Mouse (Mus musculus) limb, embryonic 10.5 days (tissue): Measurements from ENCODE around the gene Hmox2. TPM values are rescaled to one million over a fixed set of nuclear protein-coding genes. Genes with fewer than 3 reads are reported as not detected.
"Not testable (repeated sequence)": the region's sequence is repeated elsewhere in the genome, so short reads cannot be mapped to it uniquely, and the experiment has no call there.

Experiments
- DNase-seq: peaks from one replicate; pipeline ENCODE4 v3.0.0-alpha.2; 2017; ENCODE audit warnings: low spot score
- H3K27ac ChIP-seq: fragments of 300-500 bp; sonication (generic); 2 replicates; pipeline ENCODE4 v1.5.1; 2016; ENCODE audit warnings: mild to moderate bottlenecking
- H3K27me3 ChIP-seq: fragments of 300-500 bp; sonication (generic); 2 replicates; pipeline ENCODE4 v1.6.1; 2016; ENCODE audit warnings: low read depth, mild to moderate bottlenecking; ENCODE audit not compliant: poor library complexity, severe bottlenecking
- H3K36me3 ChIP-seq: fragments of 300-500 bp; sonication (generic); 2 replicates; pipeline ENCODE4 v1.6.1; 2016; ENCODE audit warnings: mild to moderate bottlenecking, moderate library complexity
- H3K4me1 ChIP-seq: fragments of 300-500 bp; sonication (generic); 2 replicates; pipeline ENCODE4 v1.6.1; 2016
- H3K4me3 ChIP-seq: fragments of 300-500 bp; sonication (generic); 2 replicates; pipeline ENCODE4 v1.5.1; 2016; ENCODE audit warnings: mild to moderate bottlenecking, moderate library complexity
- H3K9me3 ChIP-seq: fragments of 300-500 bp; sonication (generic); replicated peaks from 2 replicates; pipeline ENCODE4 v1.6.1; 2016; ENCODE audit warnings: mild to moderate bottlenecking
- WGBS: fragments of 180-500 bp; shearing (Covaris S2); methylation state at CpG from one replicate; pipeline ENCODE4 v1.1.7; 2016; 5-methylcytosine and 5-hydroxymethylcytosine counted together
- polyA plus RNA-seq: library from polyadenylated mRNA; unstranded; fragments of >200 nt; fragmentation: Nextera tagmentation; extraction: Ambion mirVana; gene quantifications from 2 replicates; pipeline ENCODE4 v1.2.1, GENCODE M21; 2016

Hmox2 gene
- 93.7 and 101 TPM in 2 replicates for polyA plus RNA-seq

GRCm38 (mm10) chr16:4725780-4726527, at the start of gene Hmox2:
Gene Hmox2 (plus strand): TSS chr16:4726361.
- Histone ChIP-seq H3K4me1 (peaks cover 16% of the 10 kb centered on the region), H3K4me3 (peak within 1 kb of the TSS; percentile 73), H3K36me3 (peaks cover 7% of the 10 kb centered on the region), H3K27ac (peak within 1 kb of the TSS; percentile 91), H3K27me3 (no peaks in the 10 kb centered on the region), H3K9me3 (no peaks in the 10 kb centered on the region)
- 6% methylated on average over 35 of the region's 35 CpGs for WGBS
- peak; percentile 97 for DNase-seq

GRCm38 (mm10) chr16:4676836-4677235, 49.3 kb upstream of the Hmox2 start:
- 98% methylated on average over 5 of the region's 5 CpGs for WGBS
- Histone ChIP-seq H3K4me1 (peaks cover 21% of the 10 kb centered on the region), H3K9me3 (no peaks in the 10 kb centered on the region), H3K36me3 (peaks cover 48% of the 10 kb centered on the region), H3K27me3 (no peaks in the 10 kb centered on the region), H3K4me3 (no peak overlapping the region), H3K27ac (no peak overlapping the region)
- DNase-seq, result no peak

GRCm38 (mm10) chr16:4678080-4678479, 48.1 kb upstream of the Hmox2 start:
- Histone ChIP-seq H3K9me3 (no peaks in the 10 kb centered on the region), H3K4me1 (peaks cover 23% of the 10 kb centered on the region), H3K36me3 (peaks cover 37% of the 10 kb centered on the region), H3K27me3 (no peaks in the 10 kb centered on the region), H3K4me3 (peak overlapping the region; percentile 62; the same call in 1 of the 2 replicates), H3K27ac (no peak overlapping the region)
- WGBS, result 83% methylated on average over 5 of the region's 5 CpGs
- no peak for DNase-seq

GRCm38 (mm10) chr16:4679121-4680018, 46.8 kb upstream of the Hmox2 start, which contains the start of gene Coro7:
Gene Coro7 (minus strand): TSS chr16:4679777.
- Histone ChIP-seq H3K36me3 (peaks cover 25% of the 10 kb centered on the region), H3K27me3 (no peaks in the 10 kb centered on the region), H3K4me3 (peak within 1 kb of the TSS; percentile 62), H3K4me1 (peaks cover 30% of the 10 kb centered on the region), H3K27ac (peak within 1 kb of the TSS; percentile 79), H3K9me3 (no peaks in the 10 kb centered on the region)
- WGBS, result under 1% methylated on average over 47 of the region's 47 CpGs
- DNase-seq, result peak; percentile 91

GRCm38 (mm10) chr16:4680922-4681455, 45.2 kb upstream of the Hmox2 start:
- H3K36me3 ChIP-seq, H3K27me3 ChIP-seq, H3K9me3 ChIP-seq, H3K4me3 ChIP-seq, DNase-seq, H3K27ac ChIP-seq: not testable (repeated sequence)
- peaks cover 39% of the 10 kb centered on the region for H3K4me1 ChIP-seq
- 89% methylated on average over 3 of the region's 3 CpGs for WGBS

- H3K9me3 ChIP-seq, result no peaks in the 10 kb centered on the region
- H3K27ac ChIP-seq, result 0 out of 2 replicates have a peak overlapping the region, but pooled peaks have one; percentile 90
- H3K36me3 ChIP-seq, result peaks cover 11% of the 10 kb centered on the region
- H3K27me3 ChIP-seq, result no peaks in the 10 kb centered on the region
- H3K4me3 ChIP-seq, result peak overlapping the region; percentile 97
- no peak for DNase-seq
- H3K4me1 ChIP-seq, result peaks cover 39% of the 10 kb centered on the region
- 75% methylated on average over 4 of the region's 4 CpGs for WGBS
Measured at GRCm38 (mm10) chr16:4682628-4683179, 43.5 kb upstream of the Hmox2 start.

GRCm38 (mm10) chr16:4683193-4683580, 43.0 kb upstream of the Hmox2 start:
- H3K27me3 ChIP-seq, result no peaks in the 10 kb centered on the region
- peak overlapping the region; percentile 90 for H3K27ac ChIP-seq
- no peak for DNase-seq
- H3K4me1 ChIP-seq, result peaks cover 34% of the 10 kb centered on the region
- H3K9me3 ChIP-seq, result no peaks in the 10 kb centered on the region
- H3K36me3 ChIP-seq, result peaks cover 16% of the 10 kb centered on the region
- peak overlapping the region; percentile 97 for H3K4me3 ChIP-seq
- WGBS, result 39% methylated on average over 9 of the region's 9 CpGs

GRCm38 (mm10) chr16:4683581-4684456, 42.3 kb upstream of the Hmox2 start:
- H3K36me3 ChIP-seq, result peaks cover 20% of the 10 kb centered on the region
- H3K4me3 ChIP-seq, result peak overlapping the region; percentile 97
- H3K27ac ChIP-seq, result peak overlapping the region; percentile 90
- H3K4me1 ChIP-seq, result peaks cover 27% of the 10 kb centered on the region
- H3K9me3 ChIP-seq, result no peaks in the 10 kb centered on the region
- peak; percentile 98 for DNase-seq
- no peaks in the 10 kb centered on the region for H3K27me3 ChIP-seq
- WGBS, result under 1% methylated on average over 54 of the region's 54 CpGs

- DNase-seq, result no peak
- H3K4me1 ChIP-seq, result peaks cover 22% of the 10 kb centered on the region
- peaks cover 26% of the 10 kb centered on the region for H3K36me3 ChIP-seq
- H3K27ac ChIP-seq, result peak overlapping the region; percentile 90
- under 1% methylated on average over 9 of the region's 9 CpGs for WGBS
- H3K4me3 ChIP-seq, result peak overlapping the region; percentile 97
- H3K9me3 ChIP-seq, result no peaks in the 10 kb centered on the region
- H3K27me3 ChIP-seq, result no peaks in the 10 kb centered on the region
Measured at GRCm38 (mm10) chr16:4684457-4684791, 41.7 kb upstream of the Hmox2 start.

- not testable (repeated sequence) for H3K27me3 ChIP-seq, H3K9me3 ChIP-seq, H3K4me3 ChIP-seq, DNase-seq, H3K27ac ChIP-seq, H3K4me1 ChIP-seq
- 98% methylated on average over 4 of the region's 4 CpGs for WGBS
- H3K36me3 ChIP-seq, result peaks cover 74% of the 10 kb centered on the region
Measured at GRCm38 (mm10) chr16:4689371-4689770, 36.8 kb upstream of the Hmox2 start.

GRCm38 (mm10) chr16:4701211-4701610, 24.9 kb upstream of the Hmox2 start:
- no peak overlapping the region for H3K27ac ChIP-seq
- no peaks in the 10 kb centered on the region for H3K4me1 ChIP-seq
- H3K4me3 ChIP-seq, result no peak overlapping the region
- H3K36me3 ChIP-seq, result peaks cover 99% of the 10 kb centered on the region
- no peaks in the 10 kb centered on the region for H3K27me3 ChIP-seq
- 95% methylated on average over 3 of the region's 3 CpGs for WGBS
- no peak for DNase-seq
- H3K9me3 ChIP-seq, result no peaks in the 10 kb centered on the region

GRCm38 (mm10) chr16:4702646-4703045, 23.5 kb upstream of the Hmox2 start:
- H3K27me3 ChIP-seq, result no peaks in the 10 kb centered on the region
- DNase-seq, result no peak
- peaks cover 99% of the 10 kb centered on the region for H3K36me3 ChIP-seq
- no peak overlapping the region for H3K27ac ChIP-seq
- H3K4me1 ChIP-seq, result no peaks in the 10 kb centered on the region
- H3K4me3 ChIP-seq, result no peak overlapping the region
- no peaks in the 10 kb centered on the region for H3K9me3 ChIP-seq
- WGBS, result 61% methylated on average over 1 of the region's 1 CpGs
